Mouse (Mus musculus) forebrain, embryonic 11.5 days (tissue): ENCODE measurements around the gene 4930519P11Rik. TPM values are rescaled to one million over a fixed set of nuclear protein-coding genes. Genes with fewer than 3 reads are reported as not detected.

Experiments
- ATAC-seq: fragments of 200-750 bp; cut with Nextera tagmentation; replicated peaks from 2 replicates; pipeline ENCODE4 v1.8.0; 2017; ENCODE audit warnings: moderate TSS enrichment; ENCODE audit not compliant: low FRiP score
- DNase-seq: peaks from one replicate; pipeline ENCODE4 v3.0.0-alpha.2; 2017; ENCODE audit warnings: low spot score
- H3K27ac ChIP-seq: fragments of 300-500 bp; sonication (generic); 2 replicates; pipeline ENCODE4 v1.5.1; 2014; ENCODE audit warnings: low read depth, low read length
- H3K27me3 ChIP-seq: fragments of 300-500 bp; sonication (generic); 2 replicates; pipeline ENCODE4 v1.6.1; 2014; ENCODE audit warnings: mild to moderate bottlenecking, low read length, mixed read lengths; ENCODE audit not compliant: control insufficient read depth, insufficient read depth
- H3K36me3 ChIP-seq: fragments of 300-500 bp; sonication (generic); 2 replicates; pipeline ENCODE4 v1.6.1; 2014; ENCODE audit warnings: mild to moderate bottlenecking, low read length, moderate library complexity, mixed read lengths; ENCODE audit not compliant: control insufficient read depth, insufficient read depth
- H3K4me1 ChIP-seq: fragments of 300-500 bp; sonication (generic); replicated peaks from 2 replicates; pipeline ENCODE4 v1.6.1; 2014; ENCODE audit warnings: low read length, mixed read lengths; ENCODE audit not compliant: control insufficient read depth, insufficient read depth
- H3K4me2 ChIP-seq: fragments of 300-500 bp; sonication (generic); 2 replicates; pipeline ENCODE4 v1.6.1; 2014; ENCODE audit warnings: low read depth, mild to moderate bottlenecking, low read length, moderate library complexity, mixed read lengths; ENCODE audit not compliant: severe bottlenecking
- H3K4me3 ChIP-seq: fragments of 300-500 bp; sonication (generic); 2 replicates; pipeline ENCODE4 v1.5.1; 2014; ENCODE audit warnings: low read depth, low read length
- H3K9ac ChIP-seq: fragments of 300-500 bp; sonication (generic); 2 replicates; pipeline ENCODE4 v1.6.1; 2014; ENCODE audit warnings: low read length
- H3K9me3 ChIP-seq: fragments of 300-500 bp; sonication (generic); 2 replicates; pipeline ENCODE4 v1.6.1; 2016; ENCODE audit warnings: low read length, mixed read lengths; ENCODE audit not compliant: control insufficient read depth
- WGBS: fragments of 180-500 bp; shearing (Covaris S2); extraction: QIAGEN DNeasy Blood & Tissue Kit; methylation state at CpG from one replicate; pipeline ENCODE4 v1.1.7; 2014; 5-methylcytosine and 5-hydroxymethylcytosine counted together
- polyA plus RNA-seq: library from polyadenylated mRNA; unstranded; fragments of >200 nt; fragmentation: Nextera tagmentation; extraction: Ambion mirVana; gene quantifications from 2 replicates; pipeline ENCODE4 v1.2.1, GENCODE M21; 2014

The 4930519P11Rik gene
- polyA plus RNA-seq, 1 experiment from 2014 or later: not detected

DNA sequence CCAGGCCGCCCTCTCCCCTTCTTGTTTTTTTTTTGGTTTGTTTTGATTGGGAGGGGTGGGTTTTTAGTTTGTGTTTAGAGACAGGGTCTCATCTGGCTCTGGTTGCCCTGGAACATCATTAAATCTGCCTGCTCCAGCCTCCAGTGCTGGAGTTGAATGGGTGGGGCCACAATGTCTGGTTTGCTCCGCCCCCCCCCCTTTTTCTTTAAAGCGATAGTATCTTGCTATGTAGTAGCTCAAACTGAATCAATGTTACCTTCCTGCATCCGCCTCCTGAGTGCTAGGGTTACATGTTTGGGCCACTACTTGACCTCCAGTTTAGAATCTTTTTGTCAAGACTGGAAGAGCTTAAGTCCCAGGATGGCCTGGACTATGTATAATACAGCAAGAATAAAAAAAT lies 42.0 kb downstream of the 4930519P11Rik start:
- H3K9me3 ChIP-seq: no peaks in the 10 kb centered on the region
- WGBS: 89% methylated on average over 4 of the region's 4 CpGs
- H3K9ac ChIP-seq: no peak overlapping the region
- no peaks in the 10 kb centered on the region for H3K36me3 ChIP-seq
- peaks cover 16% of the 10 kb centered on the region for H3K4me1 ChIP-seq
- no peak overlapping the region for H3K27ac ChIP-seq
- H3K4me2 ChIP-seq: no peak overlapping the region
- no peaks in the 10 kb centered on the region for H3K27me3 ChIP-seq
- DNase-seq (no peak), ATAC-seq (no peak)
- H3K4me3 ChIP-seq: no peak overlapping the region

DNA sequence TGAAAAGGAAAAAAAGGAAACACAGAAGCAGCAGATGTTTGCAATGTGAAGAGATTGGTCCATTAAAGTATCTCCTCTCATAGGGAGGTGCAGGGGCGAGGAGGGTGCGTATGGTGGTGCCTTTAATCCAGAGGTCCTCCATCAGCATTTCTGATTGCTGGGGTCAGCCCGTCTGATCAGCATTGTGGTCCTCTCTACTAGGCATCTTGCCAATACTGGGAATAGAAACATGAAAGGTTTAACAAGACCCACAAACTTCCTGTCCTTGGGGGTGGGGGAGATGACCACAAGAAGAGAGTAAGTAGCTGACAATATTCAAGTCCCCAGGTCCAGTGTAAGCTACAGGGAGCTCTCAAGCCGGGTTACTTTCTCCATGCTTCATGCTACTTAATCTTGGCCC lies 42.6 kb downstream of the 4930519P11Rik start:
- no peaks in the 10 kb centered on the region for H3K27me3 ChIP-seq
- no peaks in the 10 kb centered on the region for H3K36me3 ChIP-seq
- no peak overlapping the region for H3K4me3 ChIP-seq
- no peaks in the 10 kb centered on the region for H3K9me3 ChIP-seq
- 78% methylated on average over 4 of the region's 4 CpGs for WGBS
- H3K27ac ChIP-seq: no peak overlapping the region
- ATAC-seq (no peak), DNase-seq (no peak)
- H3K4me1 ChIP-seq: peaks cover 16% of the 10 kb centered on the region
- no peak overlapping the region for H3K4me2 ChIP-seq
- no peak overlapping the region for H3K9ac ChIP-seq

DNA sequence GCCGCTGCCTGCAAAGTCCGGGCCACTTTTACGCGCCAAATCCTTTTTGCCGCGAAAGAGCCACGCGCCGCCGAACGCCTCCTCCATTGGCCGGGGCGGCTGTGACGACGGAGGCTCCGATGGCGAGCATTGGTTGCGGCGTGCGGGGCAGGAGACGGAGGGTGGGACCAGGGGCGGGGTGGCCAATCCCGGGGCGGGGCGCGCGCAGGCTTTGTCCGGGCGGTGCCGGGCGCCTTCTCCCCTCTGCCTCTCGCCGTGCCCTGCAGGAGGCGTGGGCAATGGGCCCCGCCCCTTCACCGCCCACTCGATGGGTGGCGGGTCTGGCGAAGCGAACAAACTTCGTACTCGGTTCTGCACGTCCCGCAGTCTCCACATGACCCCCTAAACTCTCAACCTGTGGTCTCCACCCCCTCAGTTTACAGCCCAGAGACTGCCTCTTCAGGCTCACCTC lies 43.4 kb downstream of the 4930519P11Rik start, which contains the start of gene E2f1:
TSS of gene E2f1 (minus strand) at position 57 of the 451 bp plus-strand sequence.
- peak within 1 kb of the TSS; percentile 84 for H3K4me3 ChIP-seq
- ATAC-seq (peak; percentile 97), DNase-seq (peak; percentile 99)
- H3K27ac ChIP-seq: peak within 1 kb of the TSS; percentile 84
- no peaks in the 10 kb centered on the region for H3K36me3 ChIP-seq
- H3K9me3 ChIP-seq: no peaks in the 10 kb centered on the region
- H3K27me3 ChIP-seq: no peaks in the 10 kb centered on the region
- peak within 1 kb of the TSS; percentile 73 for H3K9ac ChIP-seq
- peaks cover 18% of the 10 kb centered on the region for H3K4me1 ChIP-seq
- WGBS: under 1% methylated on average over 41 of the region's 44 CpGs
- H3K4me2 ChIP-seq: peak within 1 kb of the TSS; percentile 64

DNA sequence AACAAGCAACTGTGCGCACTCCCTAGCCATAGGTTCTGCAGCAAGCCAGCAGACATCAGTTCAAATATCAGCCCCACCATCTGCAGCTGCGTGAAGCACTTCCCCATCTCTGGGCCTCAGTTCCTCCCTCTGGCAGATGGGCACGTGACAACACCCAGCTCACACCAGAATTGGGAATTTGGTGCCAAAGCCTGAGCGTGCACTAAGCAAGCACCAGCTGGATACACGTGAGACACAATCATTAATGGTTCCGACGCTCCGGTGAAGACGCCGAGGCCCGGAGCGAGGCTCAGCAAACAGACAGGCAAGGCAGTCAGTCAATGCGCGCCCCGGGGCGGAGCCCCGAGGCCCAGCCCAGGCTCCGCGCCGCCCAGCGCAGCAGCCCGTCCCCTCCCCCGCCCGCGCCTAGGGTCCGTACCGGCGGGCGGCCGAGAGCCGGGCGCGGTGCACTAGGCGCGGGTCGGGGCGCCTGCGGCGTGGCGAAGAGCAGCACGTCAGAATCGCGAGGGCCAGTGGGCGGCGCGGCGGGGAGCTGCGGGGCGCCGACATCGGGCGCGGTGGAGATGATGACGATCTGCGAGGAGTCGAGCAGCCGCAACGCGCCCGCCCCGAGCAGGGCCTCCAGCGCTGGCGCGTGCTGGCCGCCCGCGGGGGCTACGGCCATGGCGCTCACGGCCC lies 44.0 kb downstream of the 4930519P11Rik start:
- ATAC-seq (peak; percentile 77), DNase-seq (peak; percentile 85)
- Histone ChIP-seq H3K36me3 (no peaks in the 10 kb centered on the region), H3K4me1 (peaks cover 18% of the 10 kb centered on the region), H3K9me3 (no peaks in the 10 kb centered on the region), H3K27ac (peak overlapping the region; percentile 84), H3K9ac (peak overlapping the region; percentile 73), H3K4me3 (peak overlapping the region; percentile 84), H3K4me2 (peak overlapping the region; percentile 64), H3K27me3 (no peaks in the 10 kb centered on the region)
- under 1% methylated on average over 45 of the region's 70 CpGs for WGBS

DNA sequence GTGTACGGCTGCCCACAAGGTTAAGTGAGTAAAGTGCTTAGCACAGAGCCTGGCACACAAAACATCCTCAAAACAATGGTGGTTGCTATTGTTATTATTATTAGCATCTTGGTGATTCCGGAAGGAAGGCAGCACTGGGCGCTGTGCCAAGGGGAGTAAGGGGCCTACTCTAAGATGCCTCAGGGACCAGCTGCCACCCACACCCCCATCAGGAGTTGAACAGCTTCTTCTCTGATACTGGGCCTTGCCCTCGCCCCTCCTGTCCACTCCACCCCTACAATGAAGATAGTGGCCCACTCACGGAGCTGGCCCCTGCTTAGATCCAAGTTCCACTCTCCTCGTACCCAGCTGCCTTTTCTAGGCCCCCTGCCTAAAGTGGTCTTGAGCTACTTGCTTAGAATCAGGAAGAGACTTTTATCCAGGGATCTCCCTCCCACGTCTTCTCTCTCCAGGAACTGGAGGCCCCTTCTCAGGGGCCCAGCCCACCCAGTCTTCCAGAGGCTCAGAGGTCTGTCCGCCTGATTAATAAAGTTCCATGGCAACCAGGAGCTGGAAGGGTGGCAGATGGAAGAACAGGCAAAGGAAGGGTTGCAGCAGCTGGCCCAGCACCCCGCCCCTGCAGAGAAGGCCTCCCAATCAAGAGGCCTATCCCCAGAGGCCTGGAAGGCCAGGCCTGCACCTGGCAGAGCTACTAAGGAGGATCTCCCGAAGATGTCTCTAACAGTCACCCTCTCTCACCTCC lies 44.7 kb downstream of the 4930519P11Rik start:
- H3K27me3 ChIP-seq: no peaks in the 10 kb centered on the region
- peak; percentile 23 for ATAC-seq
- peaks cover 18% of the 10 kb centered on the region for H3K4me1 ChIP-seq
- peak overlapping the region; percentile 84 for H3K27ac ChIP-seq
- H3K9me3 ChIP-seq: no peaks in the 10 kb centered on the region
- peak overlapping the region; percentile 84 for H3K4me3 ChIP-seq
- H3K36me3 ChIP-seq: peaks cover under 1% of the 10 kb centered on the region; the same call in 1 of the 2 replicates
- H3K9ac ChIP-seq: peak overlapping the region; percentile 73
- peak; percentile 75 for DNase-seq
- H3K4me2 ChIP-seq: peak overlapping the region; percentile 64
- WGBS: 13% methylated on average over 10 of the region's 10 CpGs

DNA sequence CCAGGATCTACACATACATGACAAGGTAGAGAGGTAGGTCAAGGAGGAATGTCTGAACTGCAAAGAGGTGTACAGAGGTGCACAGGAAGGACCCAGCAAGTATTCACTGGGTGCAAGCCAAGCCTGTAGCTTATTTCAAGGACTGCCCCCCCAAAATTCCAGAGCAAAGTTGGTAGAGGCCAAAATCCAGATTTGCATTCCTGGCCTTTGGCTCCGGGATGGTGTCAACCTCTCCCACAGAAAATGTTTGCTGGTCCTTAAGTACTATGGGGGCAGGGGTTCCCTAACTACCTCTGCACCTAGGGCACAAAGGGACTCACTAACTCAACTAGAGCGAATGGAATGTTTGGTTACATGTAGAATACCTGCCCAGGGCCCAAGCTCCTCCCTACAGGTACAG lies 45.5 kb downstream of the 4930519P11Rik start:
- H3K36me3 ChIP-seq: peaks cover 8% of the 10 kb centered on the region; the same call in 1 of the 2 replicates
- H3K4me3 ChIP-seq: peak overlapping the region; percentile 84
- DNase-seq: no peak
- H3K27me3 ChIP-seq: no peaks in the 10 kb centered on the region
- no peak for ATAC-seq
- peak overlapping the region; percentile 73 for H3K9ac ChIP-seq
- peak overlapping the region; percentile 64 for H3K4me2 ChIP-seq
- H3K4me1 ChIP-seq: peaks cover 18% of the 10 kb centered on the region
- peak overlapping the region; percentile 84 for H3K27ac ChIP-seq
- WGBS: 75% methylated on average over 2 of the region's 2 CpGs
- H3K9me3 ChIP-seq: no peaks in the 10 kb centered on the region

DNA sequence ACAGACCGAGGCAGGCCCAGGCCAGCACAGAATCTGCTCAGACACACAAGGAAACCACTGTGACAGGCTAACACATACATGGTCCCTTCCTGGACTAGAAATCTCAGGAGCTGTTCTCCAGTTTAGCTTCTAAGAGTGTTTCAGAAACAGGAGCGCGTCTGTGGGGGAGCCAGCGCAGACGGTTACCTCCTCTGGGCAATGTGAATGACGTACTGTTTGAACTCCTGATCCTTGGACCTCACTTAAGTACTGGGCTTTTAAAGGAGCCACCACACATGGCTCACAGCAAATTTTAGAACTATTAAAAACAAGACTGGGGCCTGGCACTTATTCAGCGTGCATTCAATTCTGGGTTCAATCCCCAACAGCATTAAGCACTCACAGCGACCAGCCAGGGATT lies 46.6 kb downstream of the 4930519P11Rik start:
- H3K4me3 ChIP-seq: no peak overlapping the region

DNA sequence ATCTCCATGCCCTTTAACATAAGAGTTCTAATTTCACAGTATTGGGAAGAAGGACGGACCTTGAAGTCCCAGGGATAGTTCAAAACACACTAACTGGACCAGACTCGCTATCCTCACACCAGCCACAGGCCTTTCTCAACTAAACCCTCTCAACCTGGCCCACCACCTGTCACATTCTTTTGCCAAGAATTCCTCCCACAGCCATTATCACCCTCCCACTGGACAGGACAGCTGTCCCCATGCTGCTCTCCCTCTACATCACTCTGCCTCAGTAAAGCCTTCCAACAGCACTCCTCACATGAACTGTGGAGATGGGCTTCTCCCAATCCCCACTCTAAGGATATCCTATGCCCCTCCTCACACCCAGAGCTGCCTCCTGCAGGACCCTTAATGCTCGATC lies 47.7 kb downstream of the 4930519P11Rik start:
- no peaks in the 10 kb centered on the region for H3K27me3 ChIP-seq
- ATAC-seq: no peak
- 81% methylated on average over 3 of the region's 3 CpGs for WGBS
- H3K9me3 ChIP-seq: no peaks in the 10 kb centered on the region
- peaks cover 12% of the 10 kb centered on the region; the same call in 1 of the 2 replicates for H3K36me3 ChIP-seq
- peaks cover 18% of the 10 kb centered on the region for H3K4me1 ChIP-seq
- H3K9ac ChIP-seq: no peak overlapping the region
- H3K4me2 ChIP-seq: no peak overlapping the region
- DNase-seq: no peak
- H3K4me3 ChIP-seq: no peak overlapping the region
- H3K27ac ChIP-seq: no peak overlapping the region

More for the DNA sequence above, 46.6 kb downstream of the 4930519P11Rik start:
- Histone ChIP-seq H3K9me3 (no peaks in the 10 kb centered on the region), H3K36me3 (peaks cover 9% of the 10 kb centered on the region; the same call in 1 of the 2 replicates), H3K4me2 (peak overlapping the region; percentile 3; the same call in 1 of the 2 replicates), H3K27ac (no peak overlapping the region), H3K9ac (0 out of 2 replicates have a peak overlapping the region, but pooled peaks have one; percentile 23), H3K27me3 (no peaks in the 10 kb centered on the region), H3K4me1 (peaks cover 18% of the 10 kb centered on the region)
- ATAC-seq (no peak), DNase-seq (no peak)
- WGBS: 66% methylated on average over 8 of the region's 8 CpGs
